Mouse (Mus musculus) megakaryocyte, adult 5-6 weeks (primary cell): ENCODE measurements around the gene Rundc1. TPM values are rescaled to one million over a fixed set of nuclear protein-coding genes. Genes with fewer than 3 reads are reported as not detected.

Experiments used
- total RNA-seq, 2 experiments: library from RNA; stranded (forward) in 1 of 2; stranded (reverse) in 1 of 2; fragments of 153-499, 151-499 nt in 1 of 2; fragments of 221-1000, 200-1000 nt in 1 of 2; gene quantifications; 2 replicates each; pipeline versions ENCODE4 v1.2.3 to v1.2.4; 2015 to 2017

The Rundc1 gene
- total RNA-seq, 2 experiments from 2014 or later: 2.4 to 3.1 TPM

Other genes starting within 250 kb of the Rundc1 start
- 0.11 TPM in 1 of 2 replicates, not detected in the other for gene Ccr10, start 249.6 kb upstream of the Rundc1 start, total RNA-seq (2015)
- gene Ccr10, start 249.6 kb upstream of the Rundc1 start, total RNA-seq (2017): 0.07 and 0.37 TPM in 2 replicates
- 20.0 and 20.8 TPM in 2 replicates for gene Ezh1, start 198.6 kb upstream of the Rundc1 start, total RNA-seq (2015)
- 20.0 and 20.1 TPM in 2 replicates for gene Ezh1, start 198.6 kb upstream of the Rundc1 start, total RNA-seq (2017)
- gene Ramp2, start 179.1 kb upstream of the Rundc1 start, total RNA-seq (2015): not detected in 2 replicates
- not detected in 2 replicates for gene Ramp2, start 179.1 kb upstream of the Rundc1 start, total RNA-seq (2017)
- gene Vps25, start 171.4 kb upstream of the Rundc1 start, total RNA-seq (2015): 169 and 184 TPM in 2 replicates
- 54.6 and 55.7 TPM in 2 replicates for gene Vps25, start 171.4 kb upstream of the Rundc1 start, total RNA-seq (2017)
- gene Wnk4, start 164.5 kb upstream of the Rundc1 start, total RNA-seq (2015): 0.27 TPM in 1 of 2 replicates, not detected in the other
- gene Wnk4, start 164.5 kb upstream of the Rundc1 start, total RNA-seq (2017): 0.15 TPM in 1 of 2 replicates, not detected in the other
- 1.2 and 1.6 TPM in 2 replicates for gene Cntd1, start 146.1 kb upstream of the Rundc1 start, total RNA-seq (2015)
- gene Cntd1, start 146.1 kb upstream of the Rundc1 start, total RNA-seq (2017): 1.7 TPM in 2 replicates
- gene Coa3, start 146.0 kb upstream of the Rundc1 start, total RNA-seq (2015): 69.8 and 71.2 TPM in 2 replicates
- 23.2 and 33.6 TPM in 2 replicates for gene Coa3, start 146.0 kb upstream of the Rundc1 start, total RNA-seq (2017)
- gene Becn1, start 122.8 kb upstream of the Rundc1 start, total RNA-seq (2015): 62.2 and 68.0 TPM in 2 replicates
- 129 and 168 TPM in 2 replicates for gene Becn1, start 122.8 kb upstream of the Rundc1 start, total RNA-seq (2017)
- 90.6 and 116 TPM in 2 replicates for gene Psme3, start 108.9 kb upstream of the Rundc1 start, total RNA-seq (2015)
- gene Psme3, start 108.9 kb upstream of the Rundc1 start, total RNA-seq (2017): 62.1 and 91.5 TPM in 2 replicates
- gene Aoc2, start 100.0 kb upstream of the Rundc1 start, total RNA-seq (2015): 0.98 and 2.1 TPM in 2 replicates
- gene Aoc2, start 100.0 kb upstream of the Rundc1 start, total RNA-seq (2017): 0.95 and 1.4 TPM in 2 replicates
- gene Aoc3, start 94.5 kb upstream of the Rundc1 start, total RNA-seq (2015): 0.05 TPM in 1 of 2 replicates, not detected in the other
- gene Aoc3, start 94.5 kb upstream of the Rundc1 start, total RNA-seq (2017): not detected in 2 replicates
- gene G6pc, start 57.5 kb upstream of the Rundc1 start, total RNA-seq (2015): not detected in 2 replicates
- not detected in 2 replicates for gene G6pc, start 57.5 kb upstream of the Rundc1 start, total RNA-seq (2017)
- gene Aarsd1, start 7.5 kb upstream of the Rundc1 start, total RNA-seq (2015): 11.6 and 18.1 TPM in 2 replicates
- gene Aarsd1, start 7.5 kb upstream of the Rundc1 start, total RNA-seq (2017): 22.9 and 28.9 TPM in 2 replicates
- 1.7 TPM in 1 of 2 replicates, not detected in the other for gene Gm27029, start 289 bp upstream of the Rundc1 start, total RNA-seq (2015)
- 0.95 and 1.3 TPM in 2 replicates for gene Gm27029, start 289 bp upstream of the Rundc1 start, total RNA-seq (2017)
- gene Ptges3l, start 248 bp downstream of the Rundc1 start, total RNA-seq (2015): 0.43 and 2.5 TPM in 2 replicates
- 0.66 TPM in 1 of 2 replicates, not detected in the other for gene Ptges3l, start 248 bp downstream of the Rundc1 start, total RNA-seq (2017)
- 334 and 336 TPM in 2 replicates for gene Rpl27, start 17.2 kb downstream of the Rundc1 start, total RNA-seq (2015)
- gene Rpl27, start 17.2 kb downstream of the Rundc1 start, total RNA-seq (2017): 2,102 and 2,594 TPM in 2 replicates
- 60.6 and 62.4 TPM in 2 replicates for gene Ifi35, start 23.3 kb downstream of the Rundc1 start, total RNA-seq (2015)
- 47.3 and 56.5 TPM in 2 replicates for gene Ifi35, start 23.3 kb downstream of the Rundc1 start, total RNA-seq (2017)
- gene Rnd2, start 39.9 kb downstream of the Rundc1 start, total RNA-seq (2015): 0.13 and 0.16 TPM in 2 replicates
- gene Rnd2, start 39.9 kb downstream of the Rundc1 start, total RNA-seq (2017): 0.20 TPM in 1 of 2 replicates, not detected in the other
- gene Vat1, start 41.1 kb downstream of the Rundc1 start, total RNA-seq (2015): 7.3 and 10.8 TPM in 2 replicates
- 3.4 and 5.2 TPM in 2 replicates for gene Vat1, start 41.1 kb downstream of the Rundc1 start, total RNA-seq (2017)
- gene Brca1, start 126.9 kb downstream of the Rundc1 start, total RNA-seq (2015): 15.3 and 15.9 TPM in 2 replicates
- gene Brca1, start 126.9 kb downstream of the Rundc1 start, total RNA-seq (2017): 26.8 and 34.8 TPM in 2 replicates
- gene Nbr1, start 127.1 kb downstream of the Rundc1 start, total RNA-seq (2015): 32.4 and 33.9 TPM in 2 replicates
- gene Nbr1, start 127.1 kb downstream of the Rundc1 start, total RNA-seq (2017): 53.6 and 60.7 TPM in 2 replicates
- 35.3 and 35.7 TPM in 2 replicates for gene Tmem106a, start 157.2 kb downstream of the Rundc1 start, total RNA-seq (2015)
- gene Tmem106a, start 157.2 kb downstream of the Rundc1 start, total RNA-seq (2017): 20.5 and 24.1 TPM in 2 replicates
- not detected in 2 replicates for gene Gm11634, start 174.2 kb downstream of the Rundc1 start, total RNA-seq (2015)
- gene Gm11634, start 174.2 kb downstream of the Rundc1 start, total RNA-seq (2017): not detected in 2 replicates
- 22.6 and 28.8 TPM in 2 replicates for gene Rdm1, start 202.1 kb downstream of the Rundc1 start, total RNA-seq (2015)
- gene Rdm1, start 202.1 kb downstream of the Rundc1 start, total RNA-seq (2017): 18.1 and 23.1 TPM in 2 replicates
- 1.7 and 2.3 TPM in 2 replicates for gene Arl4d, start 240.5 kb downstream of the Rundc1 start, total RNA-seq (2015)
- gene Arl4d, start 240.5 kb downstream of the Rundc1 start, total RNA-seq (2017): 1.0 and 2.1 TPM in 2 replicates